Mouse (Mus musculus) kidney, adult 2 months (tissue): Measurements from ENCODE around the gene Cep128.

Experiments used
- CTCF ChIP-seq: fragments of 200-500 bp; conservative IDR thresholded peaks from 2 replicates; pipeline ENCODE4 v1.5.1; 2011; ENCODE audit warnings: low read depth, mild to moderate bottlenecking, control low read depth, low read length, moderate library complexity, mixed read lengths; ENCODE audit not compliant: insufficient read depth, insufficient read length
- POLR2A ChIP-seq: fragments of 200-500 bp; IDR thresholded peaks from one replicate; pipeline ENCODE4 v1.6.1; 2011; ENCODE audit warnings: low read depth, low read length, control low read depth

- TF ChIP-seq CTCF (no peak), POLR2A (no peak)
Measured at GRCm38 (mm10) chr12:91415112-91415511, 30.9 kb upstream of the Cep128 start.
